Mouse (Mus musculus) cerebellum, adult 2 months (tissue): ENCODE results near the gene Il6st. TPM values are rescaled to one million over a fixed set of nuclear protein-coding genes. Genes with fewer than 3 reads are reported as not detected.

Experiments used
- DNase-seq, 2 experiments: peaks; one replicate each; pipeline ENCODE4 v3.0.0; 2021
- H3K27ac ChIP-seq: fragments of 200-500 bp; 2 replicates; pipeline ENCODE4 v1.5.1; 2012; ENCODE audit warnings: low read length, control low read depth, inconsistent platforms; ENCODE audit not compliant: insufficient read depth
- H3K27me3 ChIP-seq: fragments of 200-500 bp; 2 replicates; pipeline ENCODE4 v1.6.1; 2012; ENCODE audit warnings: inconsistent platforms, mild to moderate bottlenecking, low read length, moderate library complexity; ENCODE audit not compliant: control insufficient read depth, insufficient read depth
- H3K4me1 ChIP-seq: fragments of 200-500 bp; 2 replicates; pipeline ENCODE4 v1.6.1; 2011; ENCODE audit warnings: low read length; ENCODE audit not compliant: control insufficient read depth, insufficient read depth
- H3K4me3 ChIP-seq: fragments of 200-500 bp; replicated peaks from 2 replicates; pipeline ENCODE3; 2011; ENCODE audit warnings: mild to moderate bottlenecking, low read depth, low read length, control low read depth; ENCODE audit not compliant: insufficient read depth
- CTCF ChIP-seq: fragments of 200-500 bp; IDR thresholded peaks from 2 replicates; pipeline ENCODE4 v1.5.1; 2011; ENCODE audit warnings: low read depth, mild to moderate bottlenecking, control low read depth, low read length, moderate library complexity, borderline replicate concordance; ENCODE audit not compliant: insufficient read depth
- POLR2A ChIP-seq: fragments of 200-500 bp; IDR thresholded peaks from 2 replicates; pipeline ENCODE4 v1.6.1; 2011; ENCODE audit warnings: low read length, control low read depth, borderline replicate concordance; ENCODE audit not compliant: insufficient read depth
- WGBS: fragments of 180-500 bp; shearing (Covaris S2); methylation state at CpG from one replicate; pipeline ENCODE4 v1.1.7; 2018; 5-methylcytosine and 5-hydroxymethylcytosine counted together
- polyA plus RNA-seq: library from polyadenylated mRNA; depleted of rRNA; stranded (reverse); fragments of >200 nt; gene quantifications from 2 replicates; pipeline ENCODE4 v1.2.3, GENCODE M21; 2012

Gene Il6st
- polyA plus RNA-seq, 1 experiment: 32.8 TPM

DNA sequence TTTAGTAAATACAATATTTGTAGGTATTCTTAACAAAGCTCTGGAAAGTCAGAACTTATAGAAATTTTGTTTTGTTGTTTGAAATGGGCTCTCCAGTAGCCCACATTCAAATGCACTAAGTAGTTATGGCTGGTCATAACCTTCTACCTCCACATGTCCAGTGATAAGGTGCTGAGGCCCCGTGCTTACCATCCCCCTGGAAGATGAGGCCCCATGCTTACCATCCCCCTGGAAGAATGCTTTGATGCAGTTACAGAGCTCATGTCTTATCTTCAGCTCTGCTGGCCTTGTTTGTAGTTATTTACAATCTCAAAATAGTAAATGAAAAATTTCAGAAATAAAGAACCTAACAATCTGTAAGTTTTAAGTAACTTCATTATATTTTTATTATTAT lies 28.4 kb downstream of the Il6st start:
- Histone ChIP-seq H3K27ac (no peak overlapping the region), H3K4me3 (no peak overlapping the region), H3K27me3 (no peaks in the 10 kb centered on the region), H3K4me1 (no peaks in the 10 kb centered on the region)
- TF ChIP-seq POLR2A (no peak), CTCF (no peak)
- WGBS: 96% methylated on average over 1 of the region's 1 CpGs
- no peak for DNase-seq

DNA sequence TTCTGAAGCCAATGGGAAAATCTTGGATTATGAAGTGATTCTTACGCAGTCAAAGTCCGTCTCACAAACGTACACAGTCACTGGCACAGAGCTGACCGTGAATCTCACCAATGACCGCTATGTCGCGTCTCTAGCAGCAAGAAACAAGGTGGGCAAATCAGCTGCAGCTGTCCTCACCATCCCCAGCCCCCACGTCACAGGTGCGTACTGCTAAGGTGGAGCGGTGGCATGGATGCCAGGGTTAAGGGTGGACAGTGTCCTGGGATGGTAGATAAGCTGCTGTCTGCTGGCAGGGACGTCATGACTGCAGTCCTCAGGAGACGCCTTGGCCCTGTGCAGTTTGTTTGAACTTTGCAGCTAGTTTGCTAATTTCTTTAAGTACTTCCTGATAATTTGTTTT lies 30.7 kb downstream of the Il6st start:
- H3K27me3 ChIP-seq: no peaks in the 10 kb centered on the region
- H3K4me1 ChIP-seq: no peaks in the 10 kb centered on the region
- no peak overlapping the region for H3K4me3 ChIP-seq
- no peak for DNase-seq
- 93% methylated on average over 12 of the region's 12 CpGs for WGBS
- no peak for TF ChIP-seq POLR2A
- TF ChIP-seq CTCF: no peak
- H3K27ac ChIP-seq: no peak overlapping the region

DNA sequence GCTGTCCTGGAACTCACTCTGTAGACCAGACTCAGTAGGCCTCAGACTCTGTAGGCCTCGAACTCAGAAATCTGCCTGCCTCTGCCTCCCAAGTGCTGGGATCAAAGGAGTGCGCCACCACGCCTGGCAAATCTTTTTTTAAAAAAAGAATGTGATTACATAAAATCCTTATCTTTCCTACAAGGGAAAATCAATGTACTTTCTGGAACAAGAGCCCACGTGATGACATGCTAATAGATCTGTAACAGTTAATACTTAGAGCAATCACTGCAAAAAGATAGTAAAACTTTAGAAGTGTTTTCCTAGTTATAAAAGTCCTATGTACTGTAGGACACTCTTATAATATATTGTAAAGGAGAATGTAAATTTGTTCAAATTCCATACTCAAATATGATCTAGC lies 36.2 kb downstream of the Il6st start:
- no peak for DNase-seq
- TF ChIP-seq POLR2A (no peak), CTCF (no peak)
- no peaks in the 10 kb centered on the region for H3K27me3 ChIP-seq
- 95% methylated on average over 4 of the region's 4 CpGs for WGBS
- no peaks in the 10 kb centered on the region for H3K4me1 ChIP-seq
- no peak overlapping the region for H3K4me3 ChIP-seq
- no peak overlapping the region for H3K27ac ChIP-seq

DNA sequence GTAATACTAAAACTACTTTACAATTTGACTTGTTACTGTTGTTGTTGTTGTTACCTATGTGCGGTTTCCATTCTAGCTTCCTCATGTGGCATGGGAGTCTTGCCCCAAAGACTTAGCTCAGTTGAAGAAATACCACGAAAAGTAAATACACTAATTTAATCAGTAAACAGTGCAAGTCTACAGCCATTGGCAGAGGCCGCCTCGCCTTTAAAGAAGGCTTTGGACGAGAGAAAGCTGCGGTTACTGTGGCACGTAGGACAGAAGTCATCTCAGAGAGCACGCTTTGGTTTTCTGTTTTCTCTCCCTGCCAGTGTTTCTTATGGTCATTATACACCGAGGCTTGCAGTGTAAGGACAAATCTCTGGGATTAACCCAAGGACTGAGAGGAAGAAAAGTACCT lies 36.6 kb downstream of the Il6st start:
- no peak for DNase-seq
- H3K27me3 ChIP-seq: no peaks in the 10 kb centered on the region
- no peak overlapping the region for H3K27ac ChIP-seq
- no peaks in the 10 kb centered on the region for H3K4me1 ChIP-seq
- no peak for TF ChIP-seq POLR2A
- no peak for TF ChIP-seq CTCF
- H3K4me3 ChIP-seq: no peak overlapping the region
- 93% methylated on average over 9 of the region's 9 CpGs for WGBS

DNA sequence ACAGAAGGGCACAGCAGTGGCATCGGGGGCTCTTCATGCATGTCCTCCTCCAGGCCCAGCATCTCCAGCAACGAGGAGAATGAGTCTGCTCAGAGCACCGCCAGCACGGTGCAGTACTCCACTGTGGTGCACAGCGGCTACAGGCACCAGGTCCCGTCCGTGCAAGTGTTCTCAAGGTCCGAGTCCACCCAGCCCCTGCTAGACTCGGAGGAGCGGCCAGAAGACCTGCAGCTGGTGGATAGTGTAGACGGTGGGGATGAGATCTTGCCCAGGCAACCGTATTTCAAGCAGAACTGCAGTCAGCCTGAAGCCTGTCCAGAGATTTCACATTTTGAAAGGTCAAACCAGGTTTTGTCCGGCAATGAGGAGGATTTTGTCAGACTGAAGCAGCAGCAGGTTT lies 40.0 kb downstream of the Il6st start:
- Histone ChIP-seq H3K4me1 (peaks cover 4% of the 10 kb centered on the region; the same call in 1 of the 2 replicates), H3K27ac (no peak overlapping the region), H3K27me3 (no peaks in the 10 kb centered on the region), H3K4me3 (no peak overlapping the region)
- TF ChIP-seq CTCF (no peak), POLR2A (no peak)
- WGBS: 91% methylated on average over 13 of the region's 13 CpGs
- DNase-seq: no peak

DNA sequence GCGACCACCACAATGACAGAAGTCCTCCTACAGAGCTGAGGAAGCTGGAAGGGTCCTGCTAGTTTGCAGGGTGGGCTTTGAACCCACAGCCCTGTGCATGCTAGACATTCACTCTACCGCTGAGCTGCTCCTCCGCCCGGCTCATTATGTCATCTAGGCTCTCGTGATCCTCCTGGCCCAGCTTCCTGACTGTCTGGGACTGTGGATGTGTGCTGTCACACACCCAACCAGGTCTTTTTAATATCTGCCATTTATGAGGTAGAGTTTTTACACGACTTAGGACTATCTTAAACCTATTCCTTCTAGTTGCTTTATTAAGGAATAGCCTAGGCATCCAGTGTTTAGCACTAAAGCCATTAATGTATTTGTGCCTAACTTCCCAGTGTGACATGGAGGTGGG lies 41.6 kb downstream of the Il6st start:
- TF ChIP-seq POLR2A: no peak
- TF ChIP-seq CTCF: no peak
- H3K4me3 ChIP-seq: no peak overlapping the region
- WGBS: 96% methylated on average over 6 of the region's 6 CpGs
- DNase-seq: no peak
- H3K27ac ChIP-seq: no peak overlapping the region
- H3K4me1 ChIP-seq: peaks cover 4% of the 10 kb centered on the region; the same call in 1 of the 2 replicates
- no peaks in the 10 kb centered on the region for H3K27me3 ChIP-seq

DNA sequence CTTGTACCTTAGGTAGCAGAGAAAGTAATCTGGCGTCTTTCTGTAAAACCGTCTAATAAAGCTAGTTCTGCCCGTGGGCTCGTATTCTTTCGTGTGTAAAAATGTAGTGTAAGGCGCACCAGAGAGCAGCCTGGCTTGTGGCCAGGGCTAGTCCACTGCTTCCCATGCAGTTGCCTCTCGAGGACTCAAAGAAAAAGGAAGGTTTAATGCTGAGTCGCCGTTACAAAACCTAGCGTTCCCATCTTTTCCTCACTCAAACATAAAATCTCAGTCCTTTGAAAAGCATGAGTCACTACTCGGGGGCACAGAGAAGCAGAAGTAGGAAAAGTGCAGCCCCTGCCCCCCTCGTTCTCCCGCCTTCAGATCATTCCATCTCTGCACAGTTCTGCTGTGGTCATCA lies 42.9 kb downstream of the Il6st start:
- no peak overlapping the region for H3K27ac ChIP-seq
- DNase-seq: no peak
- peaks cover 4% of the 10 kb centered on the region; the same call in 1 of the 2 replicates for H3K4me1 ChIP-seq
- no peaks in the 10 kb centered on the region for H3K27me3 ChIP-seq
- 52% methylated on average over 13 of the region's 13 CpGs for WGBS
- TF ChIP-seq CTCF (no peak), POLR2A (no peak)
- no peak overlapping the region for H3K4me3 ChIP-seq

DNA sequence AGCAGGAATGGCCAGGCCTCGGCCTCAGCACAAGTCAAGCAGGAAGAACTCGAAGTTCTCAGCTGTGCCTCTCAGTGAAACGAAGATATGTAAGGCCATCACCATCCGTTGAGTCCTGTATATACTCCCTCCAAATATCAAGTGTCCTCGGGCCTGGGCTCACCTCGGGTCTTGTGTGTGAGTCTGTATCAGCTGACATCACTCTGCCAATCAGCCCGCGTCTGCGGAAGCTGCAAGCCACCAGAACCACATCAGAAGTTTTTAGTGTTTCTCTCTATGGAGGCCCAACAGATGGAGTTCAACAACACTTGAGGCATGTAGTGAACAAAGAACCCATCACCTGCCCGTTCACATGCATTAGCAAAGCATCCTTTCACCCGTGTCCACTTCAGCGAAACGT lies 43.8 kb downstream of the Il6st start:
- TF ChIP-seq CTCF (no peak), POLR2A (no peak)
- Histone ChIP-seq H3K27ac (no peak overlapping the region), H3K27me3 (no peaks in the 10 kb centered on the region), H3K4me3 (no peak overlapping the region), H3K4me1 (peaks cover 4% of the 10 kb centered on the region; the same call in 1 of the 2 replicates)
- no peak for DNase-seq
- 82% methylated on average over 13 of the region's 13 CpGs for WGBS
